Mouse (Mus musculus): ENCODE measurements around the gene Slc19a3.

DNA sequence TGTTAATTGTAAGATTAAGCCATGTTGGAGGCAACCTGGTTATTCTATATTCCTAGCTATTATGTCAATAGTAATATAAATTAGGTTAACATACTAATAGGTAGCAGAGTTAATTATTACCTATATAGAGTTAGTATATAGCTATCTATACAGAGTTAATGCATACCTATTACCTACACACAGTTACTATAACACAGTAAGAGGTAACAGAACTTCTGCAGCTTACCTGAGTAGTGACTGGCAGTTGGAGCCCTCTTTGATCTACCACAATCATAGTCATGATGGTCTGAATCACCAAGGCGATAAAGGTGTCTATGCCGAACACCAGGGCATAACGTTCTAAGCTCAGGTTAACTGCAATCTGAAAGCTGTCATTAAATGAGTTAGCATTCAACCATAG, 23.8 kb downstream of the Slc19a3 start:
- TF ChIP-seq CTCF (IDR thresholded peaks at IDR 0.05; ENCODE audit: low read depth) (no peak), EP300 (IDR thresholded peaks at IDR 0.05; ENCODE audit: low read depth) (no peak)

Data from liver, embryonic 14.5 days (tissue).